Mouse (Mus musculus): ENCODE results near the gene Fiz1. TPM values are rescaled to one million over a fixed set of nuclear protein-coding genes. Genes with fewer than 3 reads are reported as not detected.

Gene Fiz1
- polyA plus RNA-seq, 1 experiment = 28.2 TPM

GRCm38 (mm10) chr7:5037026-5037425 is 22.5 kb upstream of the Fiz1 start:
- TF ChIP-seq CTCF (IDR thresholded peaks at IDR 0.05; ENCODE audit: borderline replicate concordance, insufficient read depth, low read depth, low read length) = no peak
- no peak for TF ChIP-seq POLR2A (IDR thresholded peaks at IDR 0.05; ENCODE audit: borderline replicate concordance, insufficient read depth, low read length)
- no peak for DNase-seq
- H3K27me3 ChIP-seq (ENCODE audit: control insufficient read depth, insufficient read depth, low read length) = no peaks in the 10 kb centered on the region
- H3K27ac ChIP-seq (ENCODE audit: insufficient read depth, low read length) = no peak overlapping the region
- WGBS = 93% methylated on average over 7 of the region's 7 CpGs
- no peak overlapping the region for H3K4me3 ChIP-seq (replicated peaks; ENCODE audit: insufficient read depth, low read depth, low read length)
- no peaks in the 10 kb centered on the region for H3K4me1 ChIP-seq (ENCODE audit: control insufficient read depth, insufficient read depth, low read length)

GRCm38 (mm10) chr7:5036136-5036535 is 21.6 kb upstream of the Fiz1 start:
- DNase-seq = no peak
- Histone ChIP-seq H3K4me3 (replicated peaks; ENCODE audit: insufficient read depth, low read depth, low read length) (no peak overlapping the region), H3K4me1 (ENCODE audit: control insufficient read depth, insufficient read depth, low read length) (no peaks in the 10 kb centered on the region), H3K27me3 (ENCODE audit: control insufficient read depth, insufficient read depth, low read length) (no peaks in the 10 kb centered on the region), H3K27ac (ENCODE audit: insufficient read depth, low read length) (no peak overlapping the region)
- TF ChIP-seq CTCF (IDR thresholded peaks at IDR 0.05; ENCODE audit: borderline replicate concordance, insufficient read depth, low read depth, low read length) (no peak), POLR2A (IDR thresholded peaks at IDR 0.05; ENCODE audit: borderline replicate concordance, insufficient read depth, low read length) (no peak)
- WGBS = 94% methylated on average over 9 of the region's 9 CpGs

GRCm38 (mm10) chr7:5035628-5036027 is 21.1 kb upstream of the Fiz1 start:
- no peak for DNase-seq
- no peak overlapping the region for H3K4me3 ChIP-seq (replicated peaks; ENCODE audit: insufficient read depth, low read depth, low read length)
- no peaks in the 10 kb centered on the region for H3K4me1 ChIP-seq (ENCODE audit: control insufficient read depth, insufficient read depth, low read length)
- TF ChIP-seq CTCF (IDR thresholded peaks at IDR 0.05; ENCODE audit: borderline replicate concordance, insufficient read depth, low read depth, low read length) = no peak
- TF ChIP-seq POLR2A (IDR thresholded peaks at IDR 0.05; ENCODE audit: borderline replicate concordance, insufficient read depth, low read length) = no peak
- H3K27me3 ChIP-seq (ENCODE audit: control insufficient read depth, insufficient read depth, low read length) = no peaks in the 10 kb centered on the region
- WGBS = 95% methylated on average over 17 of the region's 17 CpGs
- no peak overlapping the region for H3K27ac ChIP-seq (ENCODE audit: insufficient read depth, low read length)

DNA sequence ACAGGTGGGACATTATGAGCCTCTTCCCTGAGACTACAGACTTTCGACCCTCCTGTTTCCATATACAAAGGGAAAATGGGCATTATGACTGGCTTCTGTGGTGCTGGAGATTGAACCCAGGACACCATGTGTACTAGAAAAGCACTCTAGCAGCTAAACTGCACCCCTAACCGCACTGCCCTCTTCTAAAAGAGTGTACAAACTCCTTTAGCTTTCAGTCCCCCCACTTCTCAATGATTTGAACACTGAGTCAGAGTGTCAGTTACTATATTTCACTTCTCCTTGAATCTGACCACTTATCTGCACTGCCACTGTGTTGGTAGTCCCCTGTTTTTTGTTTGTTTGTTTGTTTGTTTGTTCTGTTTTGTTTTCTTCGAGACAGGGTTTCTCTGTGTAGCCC is 19.3 kb upstream of the Fiz1 start, which contains the start of gene 4632433K11Rik:
Gene 4632433K11Rik (plus strand): TSS at position 301 of the 400 bp plus-strand sequence.
- Histone ChIP-seq H3K4me3 (replicated peaks; ENCODE audit: insufficient read depth, low read depth, low read length) (no peak within 1 kb of the TSS), H3K27me3 (ENCODE audit: control insufficient read depth, insufficient read depth, low read length) (no peaks in the 10 kb centered on the region), H3K4me1 (ENCODE audit: control insufficient read depth, insufficient read depth, low read length) (no peaks in the 10 kb centered on the region), H3K27ac (ENCODE audit: insufficient read depth, low read length) (no peak within 1 kb of the TSS)
- no peak for DNase-seq
- TF ChIP-seq POLR2A (IDR thresholded peaks at IDR 0.05; ENCODE audit: borderline replicate concordance, insufficient read depth, low read length) (no peak), CTCF (IDR thresholded peaks at IDR 0.05; ENCODE audit: borderline replicate concordance, insufficient read depth, low read depth, low read length) (no peak)
- 95% methylated on average over 3 of the region's 3 CpGs for WGBS

GRCm38 (mm10) chr7:5031496-5031895 is 17.0 kb upstream of the Fiz1 start:
- TF ChIP-seq POLR2A (IDR thresholded peaks at IDR 0.05; ENCODE audit: borderline replicate concordance, insufficient read depth, low read length) (no peak), CTCF (IDR thresholded peaks at IDR 0.05; ENCODE audit: borderline replicate concordance, insufficient read depth, low read depth, low read length) (no peak)
- Histone ChIP-seq H3K27me3 (ENCODE audit: control insufficient read depth, insufficient read depth, low read length) (no peaks in the 10 kb centered on the region), H3K27ac (ENCODE audit: insufficient read depth, low read length) (no peak overlapping the region), H3K4me3 (replicated peaks; ENCODE audit: insufficient read depth, low read depth, low read length) (no peak overlapping the region), H3K4me1 (ENCODE audit: control insufficient read depth, insufficient read depth, low read length) (no peaks in the 10 kb centered on the region)
- 90% methylated on average over 46 of the region's 46 CpGs for WGBS
- no peak for DNase-seq

- no peak for DNase-seq
- H3K27me3 ChIP-seq (ENCODE audit: control insufficient read depth, insufficient read depth, low read length) = no peaks in the 10 kb centered on the region
- no peaks in the 10 kb centered on the region for H3K4me1 ChIP-seq (ENCODE audit: control insufficient read depth, insufficient read depth, low read length)
- no peak overlapping the region for H3K4me3 ChIP-seq (replicated peaks; ENCODE audit: insufficient read depth, low read depth, low read length)
- no peak overlapping the region for H3K27ac ChIP-seq (ENCODE audit: insufficient read depth, low read length)
- TF ChIP-seq POLR2A (IDR thresholded peaks at IDR 0.05; ENCODE audit: borderline replicate concordance, insufficient read depth, low read length) (no peak), CTCF (IDR thresholded peaks at IDR 0.05; ENCODE audit: borderline replicate concordance, insufficient read depth, low read depth, low read length) (no peak)
- 90% methylated on average over 63 of the region's 63 CpGs for WGBS
These were observed 16.2 kb upstream of the Fiz1 start for GRCm38 (mm10) chr7:5030554-5031275.

GRCm38 (mm10) chr7:5029946-5030345 is 15.4 kb upstream of the Fiz1 start:
- WGBS = 92% methylated on average over 21 of the region's 21 CpGs

DNA sequence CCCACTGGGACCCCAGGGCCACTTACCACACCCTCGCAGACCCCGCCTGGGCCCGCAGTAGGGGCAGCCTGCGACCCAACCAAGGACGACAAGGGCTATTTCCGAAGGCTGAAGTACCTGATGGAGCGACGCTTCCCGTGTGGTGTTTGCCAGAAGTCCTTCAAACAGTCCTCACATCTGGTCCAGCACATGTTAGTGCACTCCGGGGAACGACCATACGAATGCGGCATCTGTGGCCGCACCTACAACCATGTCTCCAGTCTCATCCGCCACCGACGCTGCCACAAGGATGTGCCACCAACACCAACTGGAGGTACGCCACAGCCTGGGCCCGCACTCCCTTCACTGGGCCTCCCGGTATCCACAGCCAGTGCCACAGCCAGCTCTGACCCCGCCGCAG is 15.0 kb upstream of the Fiz1 start:
- TF ChIP-seq POLR2A (IDR thresholded peaks at IDR 0.05; ENCODE audit: borderline replicate concordance, insufficient read depth, low read length) (no peak), CTCF (IDR thresholded peaks at IDR 0.05; ENCODE audit: borderline replicate concordance, insufficient read depth, low read depth, low read length) (no peak)
- no peak for DNase-seq
- H3K27me3 ChIP-seq (ENCODE audit: control insufficient read depth, insufficient read depth, low read length) = no peaks in the 10 kb centered on the region
- H3K27ac ChIP-seq (ENCODE audit: insufficient read depth, low read length) = no peak overlapping the region
- H3K4me1 ChIP-seq (ENCODE audit: control insufficient read depth, insufficient read depth, low read length) = no peaks in the 10 kb centered on the region
- H3K4me3 ChIP-seq (replicated peaks; ENCODE audit: insufficient read depth, low read depth, low read length) = no peak overlapping the region
- 96% methylated on average over 22 of the region's 22 CpGs for WGBS

More at GRCm38 (mm10) chr7:5029946-5030345, 15.4 kb upstream of the Fiz1 start:
- H3K4me3 ChIP-seq (replicated peaks; ENCODE audit: insufficient read depth, low read depth, low read length) = no peak overlapping the region
- H3K4me1 ChIP-seq (ENCODE audit: control insufficient read depth, insufficient read depth, low read length) = no peaks in the 10 kb centered on the region
- no peak for TF ChIP-seq CTCF (IDR thresholded peaks at IDR 0.05; ENCODE audit: borderline replicate concordance, insufficient read depth, low read depth, low read length)
- no peak for TF ChIP-seq POLR2A (IDR thresholded peaks at IDR 0.05; ENCODE audit: borderline replicate concordance, insufficient read depth, low read length)
- no peak overlapping the region for H3K27ac ChIP-seq (ENCODE audit: insufficient read depth, low read length)
- H3K27me3 ChIP-seq (ENCODE audit: control insufficient read depth, insufficient read depth, low read length) = no peaks in the 10 kb centered on the region
- DNase-seq = no peak
